Mouse (Mus musculus) heart, embryonic 13.5 days (tissue): ENCODE measurements around the gene Mroh3. TPM values are rescaled to one million over a fixed set of nuclear protein-coding genes. Genes with fewer than 3 reads are reported as not detected.

ENCODE experiments used
- ATAC-seq: fragments of 200-750 bp; cut with Nextera tagmentation; 2 replicates; pipeline ENCODE4 v1.8.0; 2017; ENCODE audit warnings: moderate TSS enrichment; ENCODE audit not compliant: insufficient number of reproducible peaks, low FRiP score, low TSS enrichment; ENCODE audit errors: extremely low read depth
- H3K27ac ChIP-seq: fragments of 300-500 bp; sonication (generic); replicated peaks from 2 replicates; pipeline ENCODE4 v1.5.1; 2015; ENCODE audit warnings: moderate library complexity, mild to moderate bottlenecking, inconsistent platforms
- H3K27me3 ChIP-seq: fragments of 300-500 bp; sonication (generic); replicated peaks from 2 replicates; pipeline ENCODE4 v1.6.1; 2015; ENCODE audit warnings: mild to moderate bottlenecking, inconsistent platforms
- H3K36me3 ChIP-seq: fragments of 300-500 bp; sonication (generic); 2 replicates; pipeline ENCODE4 v1.6.1; 2015; ENCODE audit warnings: mild to moderate bottlenecking, inconsistent platforms
- H3K4me1 ChIP-seq: fragments of 300-500 bp; sonication (generic); 2 replicates; pipeline ENCODE4 v1.6.1; 2015; ENCODE audit warnings: inconsistent platforms
- H3K4me2 ChIP-seq: fragments of 300-500 bp; sonication (generic); 2 replicates; pipeline ENCODE4 v1.6.1; 2015; ENCODE audit warnings: inconsistent platforms, mild to moderate bottlenecking, moderate library complexity
- H3K4me3 ChIP-seq: fragments of 300-500 bp; sonication (generic); 2 replicates; pipeline ENCODE4 v1.5.1; 2015; ENCODE audit warnings: moderate library complexity, mild to moderate bottlenecking, inconsistent platforms
- H3K9ac ChIP-seq: fragments of 300-500 bp; sonication (generic); 2 replicates; pipeline ENCODE4 v1.6.1; 2015; ENCODE audit warnings: inconsistent platforms, mild to moderate bottlenecking, moderate library complexity
- H3K9me3 ChIP-seq: fragments of 300-500 bp; sonication (generic); 2 replicates; pipeline ENCODE4 v1.6.1; 2016; ENCODE audit warnings: inconsistent platforms
- WGBS: fragments of 180-500 bp; shearing (Covaris S2); methylation state at CpG from one replicate; pipeline ENCODE4 v1.1.7; 2015; ENCODE audit warnings: mixed read lengths; 5-methylcytosine and 5-hydroxymethylcytosine counted together
- polyA plus RNA-seq: library from polyadenylated mRNA; unstranded; fragments of >200 nt; fragmentation: Nextera tagmentation; extraction: Ambion mirVana; gene quantifications from 2 replicates; pipeline ENCODE4 v1.2.1, GENCODE M21; 2015

Mroh3 gene
- polyA plus RNA-seq, 1 experiment from 2014 or later: not detected

GRCm38 (mm10) chr1:136177085-136177484, 35.5 kb downstream of the Mroh3 start:
- H3K9me3 ChIP-seq: no peaks in the 10 kb centered on the region
- 72% methylated on average over 2 of the region's 2 CpGs for WGBS
- no peak overlapping the region for H3K9ac ChIP-seq
- no peak overlapping the region for H3K27ac ChIP-seq
- H3K4me2 ChIP-seq: no peak overlapping the region
- H3K36me3 ChIP-seq: peaks cover 12% of the 10 kb centered on the region
- ATAC-seq: no peak
- peaks cover 30% of the 10 kb centered on the region for H3K4me1 ChIP-seq
- H3K27me3 ChIP-seq: peaks cover 8% of the 10 kb centered on the region; the same call in 1 of the 2 replicates
- no peak overlapping the region for H3K4me3 ChIP-seq

- WGBS: 30% methylated on average over 6 of the region's 6 CpGs
- peaks cover 30% of the 10 kb centered on the region for H3K4me1 ChIP-seq
- no peaks in the 10 kb centered on the region for H3K9me3 ChIP-seq
- no peak overlapping the region for H3K9ac ChIP-seq
- peaks cover 21% of the 10 kb centered on the region for H3K36me3 ChIP-seq
- no peak overlapping the region for H3K4me3 ChIP-seq
- peaks cover 8% of the 10 kb centered on the region; the same call in 1 of the 2 replicates for H3K27me3 ChIP-seq
- no peak overlapping the region for H3K27ac ChIP-seq
- no peak for ATAC-seq
- no peak overlapping the region for H3K4me2 ChIP-seq
These were observed 37.4 kb downstream of the Mroh3 start for GRCm38 (mm10) chr1:136175183-136175582.

- H3K36me3 ChIP-seq: peaks cover 21% of the 10 kb centered on the region
- peaks cover 24% of the 10 kb centered on the region for H3K4me1 ChIP-seq
- H3K4me3 ChIP-seq: no peak overlapping the region
- H3K4me2 ChIP-seq: peak overlapping the region; percentile 38
- WGBS: 25% methylated on average over 13 of the region's 13 CpGs
- H3K9me3 ChIP-seq: no peaks in the 10 kb centered on the region
- H3K9ac ChIP-seq: 0 out of 2 replicates have a peak overlapping the region, but pooled peaks have one; percentile 3
- no peak overlapping the region for H3K27ac ChIP-seq
- peaks cover 8% of the 10 kb centered on the region; the same call in 1 of the 2 replicates for H3K27me3 ChIP-seq
- no peak for ATAC-seq
These were observed 38.5 kb downstream of the Mroh3 start for GRCm38 (mm10) chr1:136174101-136174606.

GRCm38 (mm10) chr1:136172696-136173095, 39.9 kb downstream of the Mroh3 start:
- H3K27me3 ChIP-seq: peaks cover 8% of the 10 kb centered on the region; the same call in 1 of the 2 replicates
- no peak for ATAC-seq
- WGBS: 47% methylated on average over 12 of the region's 12 CpGs
- H3K9me3 ChIP-seq: no peaks in the 10 kb centered on the region
- H3K4me1 ChIP-seq: peaks cover 17% of the 10 kb centered on the region
- H3K4me3 ChIP-seq: no peak overlapping the region
- H3K27ac ChIP-seq: no peak overlapping the region
- H3K4me2 ChIP-seq: no peak overlapping the region
- no peak overlapping the region for H3K9ac ChIP-seq
- peaks cover 21% of the 10 kb centered on the region for H3K36me3 ChIP-seq

GRCm38 (mm10) chr1:136170109-136170508, 42.5 kb downstream of the Mroh3 start:
- H3K4me1 ChIP-seq: peaks cover 17% of the 10 kb centered on the region
- H3K4me2 ChIP-seq: peak overlapping the region; percentile 46
- H3K9me3 ChIP-seq: no peaks in the 10 kb centered on the region
- H3K36me3 ChIP-seq: peaks cover 14% of the 10 kb centered on the region; the same call in 1 of the 2 replicates
- H3K9ac ChIP-seq: no peak overlapping the region
- peaks cover 8% of the 10 kb centered on the region; the same call in 1 of the 2 replicates for H3K27me3 ChIP-seq
- WGBS: 2% methylated on average over 5 of the region's 5 CpGs
- no peak overlapping the region for H3K27ac ChIP-seq
- no peak overlapping the region for H3K4me3 ChIP-seq
- ATAC-seq: no peak

- Histone ChIP-seq H3K4me1 (peaks cover 4% of the 10 kb centered on the region), H3K4me3 (no peak overlapping the region), H3K27ac (no peak overlapping the region), H3K4me2 (no peak overlapping the region), H3K9ac (no peak overlapping the region), H3K27me3 (no peaks in the 10 kb centered on the region), H3K36me3 (peaks cover 35% of the 10 kb centered on the region), H3K9me3 (no peaks in the 10 kb centered on the region)
- 60% methylated on average over 8 of the region's 8 CpGs for WGBS
- ATAC-seq: no peak
These were observed 45.0 kb downstream of the Mroh3 start for GRCm38 (mm10) chr1:136167657-136168056.

GRCm38 (mm10) chr1:136165436-136165835, 47.2 kb downstream of the Mroh3 start:
- H3K27ac ChIP-seq: no peak overlapping the region
- no peaks in the 10 kb centered on the region for H3K27me3 ChIP-seq
- H3K9ac ChIP-seq: no peak overlapping the region
- no peak overlapping the region for H3K4me2 ChIP-seq
- no peak for ATAC-seq
- WGBS: 70% methylated on average over 2 of the region's 2 CpGs
- H3K4me3 ChIP-seq: no peak overlapping the region
- H3K36me3 ChIP-seq: peaks cover 40% of the 10 kb centered on the region
- peaks cover 8% of the 10 kb centered on the region; the same call in 1 of the 2 replicates for H3K4me1 ChIP-seq
- no peaks in the 10 kb centered on the region for H3K9me3 ChIP-seq

GRCm38 (mm10) chr1:136161333-136161921, 51.2 kb downstream of the Mroh3 start:
- 83% methylated on average over 7 of the region's 7 CpGs for WGBS
- H3K36me3 ChIP-seq: peaks cover 69% of the 10 kb centered on the region
- no peak for ATAC-seq

GRCm38 (mm10) chr1:136160930-136161329, 51.7 kb downstream of the Mroh3 start:
- WGBS: 73% methylated on average over 6 of the region's 6 CpGs
- Histone ChIP-seq H3K36me3 (peaks cover 73% of the 10 kb centered on the region), H3K9me3 (no peaks in the 10 kb centered on the region), H3K9ac (no peak overlapping the region), H3K4me1 (peaks cover 10% of the 10 kb centered on the region; the same call in 1 of the 2 replicates), H3K4me3 (no peak overlapping the region), H3K27ac (no peak overlapping the region), H3K27me3 (no peaks in the 10 kb centered on the region), H3K4me2 (no peak overlapping the region)
- no peak for ATAC-seq

More at GRCm38 (mm10) chr1:136161333-136161921, 51.2 kb downstream of the Mroh3 start:
- no peak overlapping the region for H3K27ac ChIP-seq
- no peaks in the 10 kb centered on the region for H3K9me3 ChIP-seq
- no peak overlapping the region for H3K4me3 ChIP-seq
- H3K4me2 ChIP-seq: no peak overlapping the region
- H3K9ac ChIP-seq: no peak overlapping the region
- H3K27me3 ChIP-seq: no peaks in the 10 kb centered on the region
- peaks cover 10% of the 10 kb centered on the region; the same call in 1 of the 2 replicates for H3K4me1 ChIP-seq

GRCm38 (mm10) chr1:136160297-136160696, 52.3 kb downstream of the Mroh3 start:
- WGBS: 82% methylated on average over 12 of the region's 12 CpGs
- no peaks in the 10 kb centered on the region for H3K27me3 ChIP-seq
- H3K36me3 ChIP-seq: peaks cover 70% of the 10 kb centered on the region
- H3K4me1 ChIP-seq: peaks cover 10% of the 10 kb centered on the region; the same call in 1 of the 2 replicates
- H3K9ac ChIP-seq: no peak overlapping the region
- no peak overlapping the region for H3K4me2 ChIP-seq
- no peaks in the 10 kb centered on the region for H3K9me3 ChIP-seq
- H3K27ac ChIP-seq: no peak overlapping the region
- no peak for ATAC-seq
- no peak overlapping the region for H3K4me3 ChIP-seq

GRCm38 (mm10) chr1:136159830-136160229, 52.8 kb downstream of the Mroh3 start:
- Histone ChIP-seq H3K9ac (no peak overlapping the region), H3K27me3 (no peaks in the 10 kb centered on the region), H3K4me3 (peak overlapping the region; percentile 28; the same call in 1 of the 2 replicates), H3K4me2 (peak overlapping the region; percentile 40), H3K9me3 (no peaks in the 10 kb centered on the region), H3K4me1 (peaks cover 10% of the 10 kb centered on the region; the same call in 1 of the 2 replicates), H3K36me3 (peaks cover 68% of the 10 kb centered on the region), H3K27ac (no peak overlapping the region)
- ATAC-seq: no peak
- 49% methylated on average over 12 of the region's 12 CpGs for WGBS

GRCm38 (mm10) chr1:136156951-136157350, 55.7 kb downstream of the Mroh3 start:
- Histone ChIP-seq H3K4me2 (no peak overlapping the region), H3K9ac (no peak overlapping the region), H3K9me3 (no peaks in the 10 kb centered on the region), H3K4me1 (0 out of 2 replicates have a peak, but pooled peaks cover 2% of the 10 kb centered on the region), H3K27ac (no peak overlapping the region), H3K4me3 (no peak overlapping the region), H3K36me3 (peaks cover 67% of the 10 kb centered on the region), H3K27me3 (no peaks in the 10 kb centered on the region)
- ATAC-seq: no peak
- 84% methylated on average over 4 of the region's 4 CpGs for WGBS
